Mouse (Mus musculus): ENCODE measurements around the gene Clk2.

Gene Clk2

GRCm38 (mm10) chr3:89224796-89225195 is 60.2 kb downstream of the Clk2 start:
- DNase-seq (ENCODE audit: low spot score) = no peak

- DNase-seq (ENCODE audit: low spot score) = no peak
Observed at GRCm38 (mm10) chr3:89225321-89225815, 60.8 kb downstream of the Clk2 start.

- DNase-seq (ENCODE audit: low spot score) = no peak
Observed at GRCm38 (mm10) chr3:89225918-89226317, 61.3 kb downstream of the Clk2 start.

GRCm38 (mm10) chr3:89226361-89226760 is 61.8 kb downstream of the Clk2 start:
- no peak for DNase-seq (ENCODE audit: low spot score)

All from spleen, adult 12 weeks (tissue).